Mouse (Mus musculus): Measurements from ENCODE around the gene Zfp276. TPM values are rescaled to one million over a fixed set of nuclear protein-coding genes. Genes with fewer than 3 reads are reported as not detected.
A peak's percentile ranks its signal among the peaks of the same experiment; 100 is the strongest.

The Zfp276 gene
- polyA plus RNA-seq, 1 experiment from 2014 or later: 26.3 TPM

DNA sequence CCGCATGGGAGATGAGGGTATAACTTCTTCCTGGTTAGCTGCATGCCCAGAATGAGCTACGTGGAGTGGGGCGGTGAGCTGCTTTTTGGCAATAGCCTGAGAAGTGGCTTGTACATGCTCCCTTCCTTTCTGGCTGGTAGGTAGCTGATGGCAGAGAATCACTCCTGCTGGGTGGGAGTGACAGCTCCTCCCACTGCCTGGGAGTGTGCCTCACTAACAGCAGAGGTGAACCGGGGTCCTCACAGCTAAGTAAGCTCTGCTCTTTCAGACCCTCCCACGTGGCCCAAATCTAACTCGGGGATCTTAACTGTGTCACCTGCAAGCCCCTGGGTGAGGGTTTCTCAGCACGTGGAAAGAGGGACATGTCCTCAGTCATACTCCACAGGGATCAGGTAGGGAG lies 21.4 kb upstream of the Zfp276 start:
- H3K27ac ChIP-seq (replicated peaks): no peak overlapping the region
- no peak for ATAC-seq (ENCODE audit: insufficient number of reproducible peaks, low FRiP score, low TSS enrichment, low read depth)
- no peak overlapping the region for H3K9ac ChIP-seq
- H3K27me3 ChIP-seq: peaks cover 17% of the 10 kb centered on the region
- H3K4me1 ChIP-seq: peaks cover 18% of the 10 kb centered on the region
- no peak overlapping the region for H3K4me2 ChIP-seq (replicated peaks)
- H3K4me3 ChIP-seq (replicated peaks): no peak overlapping the region
- H3K9me3 ChIP-seq (replicated peaks): no peaks in the 10 kb centered on the region
- WGBS: 45% methylated on average over 7 of the region's 7 CpGs
- H3K36me3 ChIP-seq: peaks cover 14% of the 10 kb centered on the region

DNA sequence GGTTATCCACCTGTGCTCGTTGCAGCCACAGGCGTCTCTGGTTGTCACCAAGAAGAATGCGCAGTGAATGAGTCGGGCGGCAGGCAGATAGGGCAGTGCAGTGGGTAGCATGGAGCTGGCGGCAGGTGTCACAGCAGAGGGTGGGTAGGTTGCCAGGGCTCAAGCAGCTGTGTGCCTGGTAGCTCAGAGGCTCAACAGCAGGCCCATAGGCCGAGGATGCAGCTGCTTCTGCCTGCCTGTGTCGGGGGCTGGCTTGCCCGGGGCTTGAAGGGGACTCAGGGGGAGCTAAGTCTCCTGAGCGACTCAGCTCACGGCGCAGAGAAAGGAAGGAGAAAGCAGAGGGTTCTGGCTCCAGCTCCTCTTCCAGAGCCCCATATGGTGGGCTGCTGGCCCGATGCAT lies 20.7 kb upstream of the Zfp276 start:
- WGBS: 49% methylated on average over 13 of the region's 13 CpGs
- Histone ChIP-seq H3K4me1 (peaks cover 18% of the 10 kb centered on the region), H3K9ac (no peak overlapping the region)

DNA sequence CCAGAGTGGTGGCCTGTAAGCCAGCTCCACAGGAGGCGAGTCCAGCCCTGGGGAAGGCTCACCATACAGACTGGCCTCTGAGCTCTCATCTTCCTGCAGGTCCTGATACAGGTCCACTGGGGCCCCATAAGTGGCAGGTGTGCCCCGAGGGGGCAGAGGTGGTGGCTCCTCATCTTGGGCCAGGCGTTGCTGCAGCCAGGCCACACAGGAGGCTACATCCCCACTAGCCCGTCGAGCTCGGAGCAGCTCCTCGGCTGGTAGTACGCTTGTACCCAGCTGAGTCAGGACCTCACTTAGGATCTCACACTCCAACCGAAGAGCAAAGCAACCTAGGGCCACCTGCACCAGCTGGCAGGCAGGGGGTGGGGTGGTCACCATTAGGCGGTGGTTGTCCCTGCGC lies 20.2 kb upstream of the Zfp276 start:
- WGBS: 74% methylated on average over 11 of the region's 11 CpGs

More for the DNA sequence above, 20.7 kb upstream of the Zfp276 start:
- Histone ChIP-seq H3K27ac (replicated peaks) (no peak overlapping the region), H3K36me3 (peaks cover 8% of the 10 kb centered on the region; the same call in 1 of the 2 replicates), H3K9me3 (replicated peaks) (no peaks in the 10 kb centered on the region), H3K27me3 (peaks cover 17% of the 10 kb centered on the region), H3K4me2 (replicated peaks) (no peak overlapping the region), H3K4me3 (replicated peaks) (no peak overlapping the region)
- no peak for ATAC-seq (ENCODE audit: insufficient number of reproducible peaks, low FRiP score, low TSS enrichment, low read depth)

DNA sequence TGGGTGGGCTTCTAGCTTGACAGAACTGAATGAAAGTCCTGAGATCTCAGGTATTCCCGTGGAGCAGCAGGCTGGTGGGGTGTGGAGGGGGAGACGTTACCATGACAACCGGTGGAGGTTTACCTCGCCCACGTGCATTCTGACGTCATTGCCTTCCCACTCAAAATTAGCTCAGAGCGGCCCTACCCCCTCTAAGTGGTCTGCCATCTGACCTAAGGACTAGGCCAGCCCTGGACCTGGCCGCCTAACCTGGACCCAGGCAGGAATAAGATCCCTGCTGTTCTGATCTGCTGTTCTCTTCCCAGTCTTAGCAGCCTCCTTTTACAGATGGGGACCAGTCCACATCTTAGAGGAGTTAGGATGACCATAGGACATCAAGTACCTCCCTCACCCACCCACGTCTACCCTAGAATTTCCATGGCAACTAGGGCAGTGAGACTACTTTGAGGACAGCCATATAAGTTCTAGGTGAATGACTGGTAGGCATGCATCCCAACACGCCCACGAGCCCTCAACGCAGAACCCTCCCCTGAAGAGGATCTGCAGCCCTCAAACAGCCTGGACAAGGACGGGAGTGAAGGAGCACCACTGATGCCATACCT lies 19.0 kb upstream of the Zfp276 start:
- peaks cover 18% of the 10 kb centered on the region for H3K4me1 ChIP-seq
- no peaks in the 10 kb centered on the region for H3K36me3 ChIP-seq
- peak overlapping the region; percentile 62 for H3K9ac ChIP-seq
- H3K27ac ChIP-seq (replicated peaks): no peak overlapping the region
- no peaks in the 10 kb centered on the region for H3K9me3 ChIP-seq (replicated peaks)
- ATAC-seq (ENCODE audit: insufficient number of reproducible peaks, low FRiP score, low TSS enrichment, low read depth): 0 out of 2 replicates have a peak, but pooled peaks have one; percentile 3
- 34% methylated on average over 13 of the region's 13 CpGs for WGBS
- H3K4me2 ChIP-seq (replicated peaks): peak overlapping the region; percentile 95
- H3K27me3 ChIP-seq: peaks cover 17% of the 10 kb centered on the region
- peak overlapping the region; percentile 65 for H3K4me3 ChIP-seq (replicated peaks)

More for the DNA sequence above, 20.2 kb upstream of the Zfp276 start:
- Histone ChIP-seq H3K4me1 (peaks cover 18% of the 10 kb centered on the region), H3K9ac (no peak overlapping the region), H3K4me2 (replicated peaks) (no peak overlapping the region), H3K27me3 (peaks cover 17% of the 10 kb centered on the region), H3K36me3 (peaks cover 7% of the 10 kb centered on the region; the same call in 1 of the 2 replicates), H3K9me3 (replicated peaks) (no peaks in the 10 kb centered on the region), H3K27ac (replicated peaks) (no peak overlapping the region), H3K4me3 (replicated peaks) (no peak overlapping the region)
- ATAC-seq (ENCODE audit: insufficient number of reproducible peaks, low FRiP score, low TSS enrichment, low read depth): no peak

DNA sequence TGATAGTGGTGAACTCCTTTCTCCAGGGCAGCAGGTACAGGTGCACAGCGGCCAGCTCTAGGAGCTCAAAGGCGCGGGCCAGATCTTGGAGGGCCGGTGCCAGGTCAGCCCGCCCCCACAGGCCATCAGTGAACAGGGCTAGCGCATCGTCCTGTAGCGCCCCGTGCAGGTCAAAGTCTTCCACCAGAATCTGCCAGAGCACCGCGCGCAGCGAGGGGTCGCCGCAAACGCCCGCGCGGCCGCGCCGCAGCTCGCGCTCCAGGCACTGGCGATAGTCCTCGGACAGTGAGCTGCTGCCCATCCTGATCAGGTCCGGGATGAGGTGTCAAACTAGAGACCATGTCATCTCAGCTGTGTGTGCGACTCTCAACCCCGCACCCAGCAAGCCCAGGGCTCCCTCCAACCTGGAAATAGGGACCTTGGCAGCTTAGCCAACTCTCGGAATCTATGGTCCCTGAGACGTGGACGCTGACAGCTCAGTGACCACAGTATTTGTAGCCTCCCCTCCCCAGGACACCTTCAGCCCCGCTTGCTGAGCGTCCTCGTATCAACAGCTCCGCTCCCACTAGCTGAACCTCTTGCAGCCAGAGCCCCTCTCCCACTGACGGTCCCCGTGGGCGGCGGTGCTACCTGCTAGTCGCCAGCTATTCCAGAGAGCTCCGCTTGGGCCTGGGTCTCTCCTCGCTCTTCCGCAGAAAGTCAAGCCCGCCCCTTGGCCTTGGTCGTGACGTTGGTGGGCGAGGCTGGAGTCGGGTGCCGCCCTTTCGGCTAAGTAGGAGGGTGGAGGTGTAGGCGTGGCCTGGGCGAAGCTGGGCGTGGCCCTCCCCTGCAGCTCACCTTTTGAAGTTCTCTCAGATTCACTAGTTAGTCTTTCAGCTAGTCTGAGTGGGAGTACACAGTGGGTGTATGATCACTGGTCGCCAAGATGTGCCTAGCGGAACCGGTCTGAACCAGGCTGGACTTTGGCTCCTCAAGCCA lies 18.2 kb upstream of the Zfp276 start, which contains the start of gene Spata2l:
Spata2l (minus strand) TSS at position 714 of the 978 bp plus-strand sequence.
- Histone ChIP-seq H3K36me3 (no peaks in the 10 kb centered on the region), H3K27ac (replicated peaks) (no peak within 1 kb of the TSS), H3K27me3 (peaks cover 17% of the 10 kb centered on the region), H3K4me2 (replicated peaks) (peak within 1 kb of the TSS; percentile 95), H3K9ac (peak within 1 kb of the TSS; percentile 62), H3K9me3 (replicated peaks) (no peaks in the 10 kb centered on the region), H3K4me1 (peaks cover 18% of the 10 kb centered on the region), H3K4me3 (replicated peaks) (peak within 1 kb of the TSS; percentile 65)
- WGBS: 1% methylated on average over 57 of the region's 57 CpGs
- peak; percentile 86 for ATAC-seq (ENCODE audit: insufficient number of reproducible peaks, low FRiP score, low TSS enrichment, low read depth)

DNA sequence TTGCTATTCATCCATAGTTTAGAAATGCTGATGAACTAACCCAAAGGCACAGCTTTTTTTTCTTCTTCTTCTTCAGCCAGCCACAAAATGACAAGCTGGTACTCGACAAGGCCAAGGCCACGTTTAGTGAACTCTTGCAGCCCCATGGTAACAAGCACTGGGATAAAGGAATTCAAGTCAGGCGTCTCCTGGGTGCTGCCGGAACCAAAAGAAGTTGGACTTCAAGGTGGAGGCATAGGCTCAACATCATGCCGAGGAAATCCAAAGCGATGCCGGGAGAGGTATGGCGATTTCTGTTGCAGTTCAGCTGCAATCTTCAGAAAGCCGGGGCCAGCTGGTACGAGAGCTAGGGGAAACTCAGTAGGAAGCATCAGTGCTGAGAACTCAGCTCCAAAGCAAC lies 14.6 kb upstream of the Zfp276 start:
- H3K27ac ChIP-seq (replicated peaks): no peak overlapping the region
- no peak for ATAC-seq (ENCODE audit: insufficient number of reproducible peaks, low FRiP score, low TSS enrichment, low read depth)

DNA sequence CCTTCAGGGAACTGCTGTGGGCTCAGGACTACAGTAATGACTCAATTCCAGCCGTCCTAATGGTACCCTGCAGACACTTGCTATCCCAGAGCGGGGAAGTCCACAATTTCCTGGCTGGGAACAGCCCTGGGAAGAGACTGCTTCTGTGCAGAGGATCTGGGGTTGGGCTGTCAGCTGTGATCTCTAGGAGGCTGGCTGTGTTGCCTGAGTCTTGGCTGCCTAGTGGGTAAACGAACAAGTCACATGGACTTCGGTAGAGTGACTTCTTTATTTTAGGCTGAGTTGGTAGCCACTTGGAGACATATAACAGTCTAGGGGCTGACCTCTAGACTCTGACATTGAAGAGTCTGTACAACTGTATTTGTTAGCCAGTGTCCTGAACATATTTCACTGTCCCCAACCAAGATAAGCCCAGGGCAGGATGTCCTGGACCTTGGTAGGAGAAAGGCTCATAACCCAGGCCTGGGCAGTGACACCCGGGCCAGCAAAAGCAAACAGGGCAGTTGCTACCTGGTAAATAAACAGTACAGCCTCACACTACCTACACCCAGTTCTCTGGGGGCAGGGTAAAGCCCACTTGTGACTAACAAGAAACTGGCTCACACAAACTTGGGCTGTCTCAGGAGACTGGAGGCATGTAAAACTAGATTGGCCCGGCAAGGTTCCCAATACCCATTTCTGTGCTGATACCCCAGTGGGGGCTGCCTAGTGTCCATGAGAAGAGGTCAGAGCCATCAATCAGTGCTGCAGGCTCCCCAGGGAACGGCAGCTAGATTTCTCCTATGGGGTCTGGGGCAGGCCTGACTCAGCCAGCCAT lies 11.7 kb upstream of the Zfp276 start:
- peaks cover 56% of the 10 kb centered on the region for H3K36me3 ChIP-seq
- 87% methylated on average over 7 of the region's 7 CpGs for WGBS
- ATAC-seq (ENCODE audit: insufficient number of reproducible peaks, low FRiP score, low TSS enrichment, low read depth): no peak
- no peaks in the 10 kb centered on the region for H3K9me3 ChIP-seq (replicated peaks)
- H3K4me1 ChIP-seq: no peaks in the 10 kb centered on the region
- H3K4me3 ChIP-seq (replicated peaks): no peak overlapping the region
- H3K27me3 ChIP-seq: no peaks in the 10 kb centered on the region
- H3K9ac ChIP-seq: no peak overlapping the region
- H3K4me2 ChIP-seq (replicated peaks): no peak overlapping the region
- no peak overlapping the region for H3K27ac ChIP-seq (replicated peaks)

More for the DNA sequence above, 14.6 kb upstream of the Zfp276 start:
- Histone ChIP-seq H3K9me3 (replicated peaks) (no peaks in the 10 kb centered on the region), H3K27me3 (peaks cover 13% of the 10 kb centered on the region), H3K4me1 (peaks cover 18% of the 10 kb centered on the region), H3K4me2 (replicated peaks) (no peak overlapping the region), H3K36me3 (peaks cover 27% of the 10 kb centered on the region), H3K9ac (no peak overlapping the region), H3K4me3 (replicated peaks) (no peak overlapping the region)
- 87% methylated on average over 10 of the region's 10 CpGs for WGBS

DNA sequence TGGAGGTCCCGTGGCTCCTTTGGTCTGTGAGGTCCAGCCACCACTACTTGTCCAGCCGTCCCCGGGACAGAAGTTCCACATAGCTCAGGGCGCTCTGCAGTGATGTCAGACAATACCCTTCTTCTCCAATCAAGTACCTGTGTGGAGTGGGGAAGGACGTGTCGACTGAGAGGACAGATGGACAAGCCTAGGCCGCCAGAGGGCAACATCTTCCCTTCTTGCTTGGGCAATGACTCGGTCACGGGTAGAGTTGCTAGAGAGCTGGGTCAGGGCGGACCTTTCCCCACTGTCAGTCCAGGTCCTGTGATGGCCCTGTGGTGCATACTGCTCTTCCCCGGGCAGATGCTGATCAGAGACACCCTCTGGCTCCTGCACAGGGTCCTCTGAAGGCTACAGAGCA lies 10.9 kb upstream of the Zfp276 start:
- Histone ChIP-seq H3K4me2 (replicated peaks) (no peak overlapping the region), H3K9ac (no peak overlapping the region), H3K9me3 (replicated peaks) (no peaks in the 10 kb centered on the region), H3K4me3 (replicated peaks) (no peak overlapping the region), H3K36me3 (peaks cover 63% of the 10 kb centered on the region), H3K27ac (replicated peaks) (no peak overlapping the region), H3K27me3 (no peaks in the 10 kb centered on the region), H3K4me1 (no peaks in the 10 kb centered on the region)
- WGBS: 70% methylated on average over 11 of the region's 11 CpGs
- peak; percentile 49 for ATAC-seq (ENCODE audit: insufficient number of reproducible peaks, low FRiP score, low TSS enrichment, low read depth)

DNA sequence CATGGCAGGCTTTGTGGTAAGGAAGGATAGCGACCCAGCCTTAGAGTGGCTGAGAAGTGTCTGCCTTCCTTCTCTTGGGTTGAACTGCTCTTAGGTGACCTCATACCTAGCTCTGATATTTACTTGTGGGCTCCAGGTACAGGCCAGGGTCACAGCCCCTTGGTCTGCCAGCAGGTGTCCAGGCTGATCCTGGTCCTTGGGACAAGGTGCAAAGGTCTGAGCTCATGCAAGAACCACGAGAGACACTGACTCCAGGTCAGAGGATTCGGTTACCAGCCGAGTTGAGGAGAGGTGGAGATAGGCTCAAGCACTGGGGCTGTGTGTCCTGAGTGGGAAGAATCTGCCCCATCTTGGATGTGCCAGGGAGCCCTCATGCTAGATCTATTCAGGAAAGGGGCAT lies 9.6 kb upstream of the Zfp276 start:
- no peak overlapping the region for H3K27ac ChIP-seq (replicated peaks)
- H3K4me1 ChIP-seq: no peaks in the 10 kb centered on the region
- H3K36me3 ChIP-seq: peaks cover 76% of the 10 kb centered on the region
- no peak overlapping the region for H3K9ac ChIP-seq
- H3K27me3 ChIP-seq: no peaks in the 10 kb centered on the region
- no peak for ATAC-seq (ENCODE audit: insufficient number of reproducible peaks, low FRiP score, low TSS enrichment, low read depth)
- no peak overlapping the region for H3K4me3 ChIP-seq (replicated peaks)
- 88% methylated on average over 4 of the region's 4 CpGs for WGBS
- H3K4me2 ChIP-seq (replicated peaks): no peak overlapping the region
- no peaks in the 10 kb centered on the region for H3K9me3 ChIP-seq (replicated peaks)

DNA sequence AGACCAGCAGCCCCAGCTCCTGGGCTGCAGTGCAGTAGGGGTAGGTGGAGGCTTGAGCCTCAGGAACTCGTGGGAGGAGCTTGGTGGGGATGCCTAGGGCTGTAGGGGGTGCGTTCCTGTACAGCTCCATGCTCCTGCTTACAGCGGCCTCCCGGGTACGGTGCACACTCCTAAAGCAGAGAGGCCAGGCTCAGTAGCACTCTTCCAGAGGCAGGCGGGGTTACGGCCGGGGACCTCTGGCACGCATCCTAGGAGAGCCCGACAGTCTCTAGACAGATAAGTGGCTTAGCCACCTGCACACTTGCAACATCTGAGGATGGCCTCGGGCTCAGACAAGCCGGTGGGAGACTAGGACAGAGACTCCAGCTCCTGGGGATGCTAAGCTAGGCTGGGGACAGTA lies 8.5 kb upstream of the Zfp276 start:
- 89% methylated on average over 12 of the region's 12 CpGs for WGBS
- no peak overlapping the region for H3K9ac ChIP-seq
- no peak overlapping the region for H3K27ac ChIP-seq (replicated peaks)
- no peaks in the 10 kb centered on the region for H3K4me1 ChIP-seq
- H3K9me3 ChIP-seq (replicated peaks): no peaks in the 10 kb centered on the region
- no peaks in the 10 kb centered on the region for H3K27me3 ChIP-seq
- H3K36me3 ChIP-seq: peaks cover 87% of the 10 kb centered on the region
- ATAC-seq (ENCODE audit: insufficient number of reproducible peaks, low FRiP score, low TSS enrichment, low read depth): no peak
- H3K4me3 ChIP-seq (replicated peaks): no peak overlapping the region
- H3K4me2 ChIP-seq (replicated peaks): no peak overlapping the region

DNA sequence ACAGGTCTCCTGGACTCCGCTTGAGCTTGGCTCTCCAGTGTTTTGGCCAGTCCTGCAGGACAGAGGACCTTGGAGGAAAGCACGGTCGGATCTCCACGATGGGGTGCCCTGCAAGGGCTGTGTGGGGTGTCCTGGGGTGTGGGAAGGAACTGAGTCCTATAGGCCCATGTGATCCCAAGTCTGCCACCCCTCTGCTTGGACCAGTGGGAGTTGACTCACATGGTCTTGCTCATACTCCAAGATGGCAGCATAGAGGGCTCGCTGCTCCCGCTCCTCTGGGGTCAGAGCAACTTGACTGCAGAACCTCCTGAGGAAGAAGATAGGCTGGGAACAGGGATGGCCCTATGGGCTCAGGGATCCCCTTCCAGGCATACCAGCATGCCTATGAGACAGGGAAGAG lies 6.2 kb upstream of the Zfp276 start:
- Histone ChIP-seq H3K4me2 (replicated peaks) (no peak overlapping the region), H3K27ac (replicated peaks) (no peak overlapping the region), H3K36me3 (peaks cover 85% of the 10 kb centered on the region), H3K27me3 (no peaks in the 10 kb centered on the region), H3K9ac (no peak overlapping the region), H3K4me3 (replicated peaks) (no peak overlapping the region), H3K4me1 (peaks cover 6% of the 10 kb centered on the region), H3K9me3 (replicated peaks) (no peaks in the 10 kb centered on the region)
- ATAC-seq (ENCODE audit: insufficient number of reproducible peaks, low FRiP score, low TSS enrichment, low read depth): no peak
- 97% methylated on average over 6 of the region's 6 CpGs for WGBS
